Mouse (Mus musculus) thymus, postnatal 25 days (tissue): ENCODE data around the gene E030018B13Rik.

Experiments
- DNase-seq: peaks from one replicate; pipeline ENCODE4 v3.0.0; 2022

The E030018B13Rik gene

GRCm38 (mm10) chr7:63918771-63919768 lies 2.4 kb downstream of the E030018B13Rik start:
- DNase-seq = no peak

GRCm38 (mm10) chr7:63921909-63922562 lies 5.4 kb downstream of the E030018B13Rik start:
- DNase-seq = no peak

- no peak for DNase-seq
Measured at GRCm38 (mm10) chr7:63922571-63922970, 5.9 kb downstream of the E030018B13Rik start.

- no peak for DNase-seq
Measured at GRCm38 (mm10) chr7:63922975-63923374, 6.3 kb downstream of the E030018B13Rik start.

GRCm38 (mm10) chr7:63924151-63924550 lies 7.5 kb downstream of the E030018B13Rik start:
- DNase-seq = no peak

- no peak for DNase-seq
Measured at GRCm38 (mm10) chr7:63924747-63925412, 8.2 kb downstream of the E030018B13Rik start.

GRCm38 (mm10) chr7:63925413-63926360 lies 9.0 kb downstream of the E030018B13Rik start:
- peak; percentile 74 for DNase-seq

- DNase-seq = no peak
Measured at GRCm38 (mm10) chr7:63926492-63926891, 9.8 kb downstream of the E030018B13Rik start.

GRCm38 (mm10) chr7:63927121-63927520 lies 10.5 kb downstream of the E030018B13Rik start:
- DNase-seq = no peak

GRCm38 (mm10) chr7:63929080-63929479 lies 12.4 kb downstream of the E030018B13Rik start:
- no peak for DNase-seq

- peak; percentile 60 for DNase-seq
Measured at GRCm38 (mm10) chr7:63930132-63930531, 13.5 kb downstream of the E030018B13Rik start.

- DNase-seq = no peak
Measured at GRCm38 (mm10) chr7:63930766-63931165, 14.1 kb downstream of the E030018B13Rik start.

- no peak for DNase-seq
Measured at GRCm38 (mm10) chr7:63932461-63932860, 15.8 kb downstream of the E030018B13Rik start.

GRCm38 (mm10) chr7:63933905-63934304 lies 17.2 kb downstream of the E030018B13Rik start:
- no peak for DNase-seq

GRCm38 (mm10) chr7:63934530-63934929 lies 17.9 kb downstream of the E030018B13Rik start:
- DNase-seq = no peak

GRCm38 (mm10) chr7:63935809-63936187 lies 19.1 kb downstream of the E030018B13Rik start:
- peak; percentile 38 for DNase-seq

GRCm38 (mm10) chr7:63936188-63936985 lies 19.7 kb downstream of the E030018B13Rik start:
- peak; percentile 80 for DNase-seq

GRCm38 (mm10) chr7:63936986-63937235 lies 20.3 kb downstream of the E030018B13Rik start:
- DNase-seq = no peak

- peak; percentile 94 for DNase-seq
Measured at GRCm38 (mm10) chr7:63937236-63938065, 20.8 kb downstream of the E030018B13Rik start.
